7 mouse cellular contexts compared by ENCODE assay signal in genomic region chr1:86586992-86587391, GRCm38 (mm10). TPM values are rescaled to one million over a fixed set of nuclear protein-coding genes. Genes with fewer than 3 reads are reported as not detected.
DNase-seq lines count a peak whose midpoint lies in the region; ATAC-seq and TF ChIP-seq lines count a peak whose summit lies in the region.

No protein-coding gene starts in this region.

- H3K27ac ChIP-seq in embryonic facial prominence, embryonic 13.5 days, result 0 out of 2 replicates have a peak overlapping the region, but pooled peaks have one; percentile 33
- H3K27ac ChIP-seq in kidney, adult 2 months (ENCODE audit: insufficient read depth, low read depth, low read length), result no peak overlapping the region
- peak overlapping the region; percentile 33 for H3K27ac ChIP-seq in limb, embryonic 13.5 days
- H3K27ac ChIP-seq in midbrain, embryonic 16.5 days (ENCODE audit: low read length), result peak overlapping the region; percentile 60; the same call in 1 of the 2 replicates

- H3K4me2 ChIP-seq in embryonic facial prominence, embryonic 13.5 days, result peak overlapping the region; percentile 83
- H3K4me2 ChIP-seq in limb, embryonic 13.5 days (replicated peaks), result peak overlapping the region; percentile 92
- peak overlapping the region; percentile 60 for H3K4me2 ChIP-seq in midbrain, embryonic 16.5 days (ENCODE audit: low read length)

- H3K36me3 ChIP-seq in embryonic facial prominence, embryonic 13.5 days, result peaks cover 16% of the 10 kb centered on the region
- no peaks in the 10 kb centered on the region for H3K36me3 ChIP-seq in kidney, adult 2 months (ENCODE audit: control insufficient read depth, insufficient read depth, low read length)
- H3K36me3 ChIP-seq in limb, embryonic 13.5 days, result peaks cover 25% of the 10 kb centered on the region
- no peaks in the 10 kb centered on the region for H3K36me3 ChIP-seq in midbrain, embryonic 16.5 days (ENCODE audit: control insufficient read depth, insufficient read depth, low read length)

- peak overlapping the region; percentile 95 for H3K4me3 ChIP-seq in embryonic facial prominence, embryonic 13.5 days
- peak overlapping the region; percentile 81 for H3K4me3 ChIP-seq in kidney, adult 2 months (ENCODE audit: insufficient read depth, low read depth, low read length)
- peak overlapping the region; percentile 75 for H3K4me3 ChIP-seq in limb, embryonic 13.5 days
- peak overlapping the region; percentile 78 for H3K4me3 ChIP-seq in midbrain, embryonic 16.5 days (ENCODE audit: low read depth, low read length)

- no peak for ATAC-seq in embryonic facial prominence, embryonic 13.5 days (ENCODE audit: insufficient number of reproducible peaks, insufficient read depth, low FRiP score, low TSS enrichment, low read depth)
- 0 out of 2 replicates have a peak, but pooled peaks have one; percentile 10 for ATAC-seq in limb, embryonic 13.5 days (ENCODE audit: low FRiP score, low read depth)
- ATAC-seq in midbrain, embryonic 16.5 days, result peak; percentile 9; the same call in 1 of the 2 replicates

- no peak for TF ChIP-seq CTCF in kidney, adult 2 months (conservative IDR thresholded peaks at IDR 0.05; ENCODE audit: insufficient read depth, insufficient read length, low read depth, low read length)

- under 1% methylated on average over 26 of the region's 26 CpGs for WGBS in embryonic facial prominence, embryonic 13.5 days
- under 1% methylated on average over 26 of the region's 26 CpGs for WGBS in kidney, adult 2 months
- 0% methylated on average over 26 of the region's 26 CpGs for WGBS in limb, embryonic 13.5 days
- WGBS in midbrain, embryonic 16.5 days, result 0% methylated on average over 26 of the region's 26 CpGs

- peak overlapping the region; percentile 92 for H3K9ac ChIP-seq in embryonic facial prominence, embryonic 13.5 days
- H3K9ac ChIP-seq in limb, embryonic 13.5 days, result peak overlapping the region; percentile 80
- H3K9ac ChIP-seq in midbrain, embryonic 16.5 days (ENCODE audit: low read depth, low read length), result peak overlapping the region; percentile 85

- TF ChIP-seq POLR2A in kidney, adult 2 months (IDR thresholded peaks at IDR 0.05; ENCODE audit: low read depth, low read length), result peak; percentile 37

- no peaks in the 10 kb centered on the region for H3K27me3 ChIP-seq in embryonic facial prominence, embryonic 13.5 days
- no peaks in the 10 kb centered on the region for H3K27me3 ChIP-seq in kidney, adult 2 months (replicated peaks; ENCODE audit: control insufficient read depth, insufficient read depth, low read length)
- no peaks in the 10 kb centered on the region for H3K27me3 ChIP-seq in limb, embryonic 13.5 days
- H3K27me3 ChIP-seq in midbrain, embryonic 16.5 days (ENCODE audit: control insufficient read depth, insufficient read depth, low read depth, low read length), result no peaks in the 10 kb centered on the region

- H3K4me1 ChIP-seq in embryonic facial prominence, embryonic 13.5 days, result peaks cover 19% of the 10 kb centered on the region
- no peaks in the 10 kb centered on the region; the same call in 1 of the 2 replicates for H3K4me1 ChIP-seq in kidney, adult 2 months (ENCODE audit: control insufficient read depth, insufficient read depth, low read length)
- peaks cover 19% of the 10 kb centered on the region for H3K4me1 ChIP-seq in limb, embryonic 13.5 days
- H3K4me1 ChIP-seq in midbrain, embryonic 16.5 days (ENCODE audit: control insufficient read depth, insufficient read depth, low read length), result peaks cover 18% of the 10 kb centered on the region

- DNase-seq in adrenal gland, postnatal 25 days, result peak; percentile 78
- DNase-seq in heart, adult 18-20 months, result peak; percentile 75 to 87
- DNase-seq in kidney, adult 2 months, result peak; percentile 83
- DNase-seq in spleen, postnatal 10 days (ENCODE audit: low spot score in 2 of 2), result peak; percentile 79 to 87

- no peaks in the 10 kb centered on the region for H3K9me3 ChIP-seq in embryonic facial prominence, embryonic 13.5 days
- no peaks in the 10 kb centered on the region for H3K9me3 ChIP-seq in limb, embryonic 13.5 days
- no peaks in the 10 kb centered on the region for H3K9me3 ChIP-seq in midbrain, embryonic 16.5 days (replicated peaks; ENCODE audit: control insufficient read depth, low read length, poor library complexity, severe bottlenecking)

RNA-seq across cellular contexts. Expression of gene Cops7b, which starts 4.3 kb away (rescaled TPM):
- total RNA-seq in adrenal gland, postnatal 25 days (2021), result 16.8 and 18.0 TPM in 2 replicates
- polyA plus RNA-seq in embryonic facial prominence, embryonic 13.5 days (2015; fragmentation: Nextera tagmentation; extraction: Ambion mirVana), result 46.8 and 54.5 TPM in 2 replicates
- total RNA-seq in heart, adult 18-20 months (2021), result 10 to 100 TPM in 1 of 2 experiments, 1 to 10 TPM in 1; 8.8 to 10.5 TPM
- 20.1 and 22.5 TPM in 2 replicates for polyA plus RNA-seq in kidney, adult 2 months (2012; rRNA removed)
- polyA plus RNA-seq in limb, embryonic 13.5 days (2015; fragmentation: Nextera tagmentation; extraction: Ambion mirVana), result 52.9 and 53.3 TPM in 2 replicates
- 63.0 and 64.9 TPM in 2 replicates for polyA plus RNA-seq in midbrain, embryonic 16.5 days (2015; fragmentation: Nextera tagmentation; extraction: Ambion mirVana)

RNA-seq across cellular contexts. Expression of gene Pde6d, which starts 4.6 kb away (rescaled TPM):
- total RNA-seq in adrenal gland, postnatal 25 days (2021), result 29.9 and 36.9 TPM in 2 replicates
- polyA plus RNA-seq in embryonic facial prominence, embryonic 13.5 days (2015; fragmentation: Nextera tagmentation; extraction: Ambion mirVana), result 70.7 and 78.5 TPM in 2 replicates
- 10 to 100 TPM; 45.0 to 49.5 TPM for total RNA-seq in heart, adult 18-20 months (2021)
- 20.2 and 24.9 TPM in 2 replicates for polyA plus RNA-seq in kidney, adult 2 months (2012; rRNA removed)
- polyA plus RNA-seq in limb, embryonic 13.5 days (2015; fragmentation: Nextera tagmentation; extraction: Ambion mirVana), result 74.2 and 75.8 TPM in 2 replicates
- polyA plus RNA-seq in midbrain, embryonic 16.5 days (2015; fragmentation: Nextera tagmentation; extraction: Ambion mirVana), result 105 and 109 TPM in 2 replicates
